Mouse (Mus musculus) urinary bladder, postnatal 10 days (tissue): ENCODE results near the gene Timp3.

ENCODE experiments used
- DNase-seq: peaks from one replicate; pipeline ENCODE4 v3.0.0; 2022; ENCODE audit warnings: low spot score

Gene Timp3

DNA sequence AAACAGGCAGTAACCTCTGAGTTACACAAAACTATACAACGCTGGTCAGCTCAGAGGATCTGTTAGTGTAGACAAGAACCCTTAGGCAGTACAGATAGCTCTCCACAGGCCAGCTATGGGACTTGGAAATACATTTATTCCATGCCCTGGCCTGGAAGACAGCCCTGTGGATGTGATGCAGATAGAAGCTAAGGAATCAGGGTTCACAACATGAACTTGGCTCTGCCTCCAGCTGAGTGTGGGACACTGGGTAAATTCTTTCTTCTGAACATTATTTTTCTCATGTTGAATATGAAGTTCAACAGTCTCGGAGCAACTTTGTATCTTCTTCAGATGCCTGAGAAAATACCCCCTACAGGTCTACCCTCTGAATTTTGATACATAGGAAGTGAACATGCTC, 2.9 kb upstream of the Timp3 start:
- DNase-seq: no peak

DNA sequence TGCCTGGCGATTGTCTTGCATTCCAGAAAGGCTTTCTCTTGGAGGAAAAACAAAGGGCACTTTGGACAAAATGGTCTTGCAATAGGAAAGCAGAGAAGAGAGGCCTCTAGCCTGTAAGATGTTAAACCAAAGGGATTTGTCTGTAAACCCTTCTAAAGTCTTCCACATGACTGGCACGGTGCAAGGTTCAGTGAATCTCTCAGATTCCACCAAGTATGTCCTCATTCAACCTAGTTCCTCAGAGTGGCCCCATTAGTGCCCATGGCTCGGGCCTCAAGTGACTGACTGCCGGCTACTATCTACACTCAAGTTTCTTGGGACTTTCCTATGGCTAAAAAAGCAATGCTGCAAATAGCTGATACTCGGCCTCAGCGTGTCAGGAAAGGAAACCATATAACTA, 1.8 kb upstream of the Timp3 start:
- DNase-seq: no peak

DNA sequence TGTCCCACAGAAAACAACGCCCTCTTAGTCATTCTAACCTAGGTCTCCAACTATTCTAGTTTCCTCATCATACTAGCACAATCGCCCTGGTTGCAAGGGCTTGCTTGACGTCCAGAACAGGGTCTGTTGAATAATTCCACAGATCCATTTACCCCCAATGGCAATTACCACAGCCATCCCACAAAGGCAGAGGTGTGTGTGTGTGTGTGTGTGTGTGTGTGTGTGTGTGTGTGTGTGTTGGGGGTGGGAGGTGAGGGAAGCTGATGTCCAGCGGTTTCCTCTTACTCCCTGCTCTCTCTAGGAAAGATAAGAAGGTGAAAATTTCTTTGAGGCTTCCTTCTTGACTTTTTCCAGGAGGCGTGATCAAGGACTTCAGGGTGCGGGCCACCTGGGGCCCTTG, 377 bp upstream of the Timp3 start:
- no peak for DNase-seq

DNA sequence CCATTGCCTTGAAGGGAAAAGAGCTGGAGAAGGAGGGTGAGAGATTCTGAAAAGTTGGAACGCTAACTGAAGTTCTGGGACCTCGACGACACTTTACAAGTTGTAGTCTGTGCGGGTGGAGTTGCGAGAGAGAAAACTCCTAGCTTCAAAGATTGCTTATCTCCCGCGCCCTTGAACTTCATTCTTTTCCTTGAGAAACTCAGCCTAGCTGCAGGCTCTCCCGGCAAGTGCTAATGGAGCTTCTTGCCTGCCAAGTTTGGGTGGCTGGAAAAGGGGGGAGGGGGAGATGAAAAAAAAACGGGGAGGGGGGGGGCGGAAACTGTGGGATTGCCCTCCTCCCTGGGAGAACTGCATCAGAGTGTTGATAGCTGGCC, 932 bp downstream of the Timp3 start:
- DNase-seq: no peak

DNA sequence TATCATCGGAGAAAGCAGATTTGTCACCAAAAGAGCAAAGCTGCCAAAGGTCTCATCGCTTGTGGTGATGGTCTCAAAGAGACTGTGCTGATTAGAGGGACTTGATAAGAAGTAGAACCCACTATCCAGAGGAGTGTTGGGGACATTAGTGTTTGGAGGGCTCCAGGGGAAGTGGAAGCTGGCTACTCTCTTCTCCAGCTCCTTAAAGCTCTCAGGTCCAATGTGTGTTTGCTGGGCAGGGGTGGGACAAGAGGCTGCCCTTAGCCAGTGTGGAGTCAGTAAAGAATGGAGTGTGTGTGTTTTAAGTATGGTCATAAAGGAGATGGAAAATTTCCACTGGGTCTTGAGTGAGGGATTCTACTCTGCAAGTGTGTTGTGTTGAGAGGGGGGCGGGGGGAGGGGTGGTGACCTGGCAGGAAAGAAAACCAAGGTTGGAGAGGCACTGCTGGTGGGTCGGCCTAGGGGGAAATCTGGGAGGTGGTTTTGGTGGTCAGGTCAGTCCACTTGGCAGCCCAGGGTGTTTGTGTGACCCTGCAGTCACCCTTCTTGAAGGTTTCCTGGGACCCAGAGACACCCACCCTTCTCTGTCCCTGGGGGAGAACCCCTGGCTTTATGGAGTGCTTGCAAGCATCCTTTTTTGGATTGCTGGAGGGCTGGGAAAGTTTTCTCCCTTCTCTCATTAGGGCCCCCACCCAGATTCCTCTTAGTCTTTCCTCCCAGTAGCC, 1.6 kb downstream of the Timp3 start:
- DNase-seq: no peak

DNA sequence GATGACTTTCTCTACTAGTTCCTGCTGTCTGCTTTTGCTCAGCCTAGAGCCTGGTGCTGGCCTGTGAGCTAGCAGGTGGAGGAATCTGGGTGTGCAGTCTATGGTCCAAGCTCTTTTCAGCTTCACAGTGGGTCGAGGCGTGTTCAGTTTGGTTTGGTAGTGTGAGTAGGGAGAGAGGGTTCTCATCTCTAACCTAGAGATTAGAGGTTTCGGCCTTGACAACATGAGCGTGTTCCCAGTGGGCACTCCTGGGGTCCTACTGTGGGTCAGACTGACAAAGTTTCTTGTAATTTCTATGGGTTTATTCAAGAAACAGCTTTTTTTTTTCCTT, 2.1 kb downstream of the Timp3 start:
- no peak for DNase-seq

DNA sequence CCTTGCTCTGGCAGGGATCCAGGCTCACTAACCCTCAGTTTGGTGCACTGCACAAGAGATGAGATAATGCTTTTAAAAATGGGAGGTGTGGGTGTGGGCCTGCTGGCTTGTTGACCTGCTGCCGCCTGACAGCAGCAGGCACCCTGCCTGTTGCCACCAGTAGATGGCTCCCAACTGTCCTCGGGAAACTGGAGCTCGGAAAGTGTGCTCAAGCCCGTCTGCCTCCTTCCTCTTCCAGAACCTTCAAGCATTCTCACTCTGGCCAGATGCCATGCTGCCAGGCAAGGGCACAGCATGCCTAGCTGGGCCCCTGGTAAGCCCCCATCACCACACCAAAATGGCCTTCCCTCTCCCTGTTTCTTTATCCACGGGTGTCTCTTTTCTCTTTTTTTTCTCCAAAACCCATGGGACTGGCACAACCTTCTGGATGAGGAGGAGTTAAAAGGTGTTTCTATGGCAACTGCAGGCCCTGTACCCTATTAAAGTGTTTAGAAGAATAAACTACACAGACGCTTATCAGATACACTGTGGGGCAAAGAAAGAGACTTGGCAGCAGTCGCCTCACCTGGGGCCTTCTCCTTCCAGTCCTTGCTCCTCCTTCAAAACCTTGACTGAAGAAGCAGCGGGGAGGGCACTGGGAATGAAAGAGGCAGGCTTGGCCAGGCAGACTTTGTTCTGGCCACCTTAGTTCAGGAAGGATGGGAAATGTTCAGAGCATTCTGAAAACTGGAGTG, 2.8 kb downstream of the Timp3 start:
- peak; percentile 33 for DNase-seq

DNA sequence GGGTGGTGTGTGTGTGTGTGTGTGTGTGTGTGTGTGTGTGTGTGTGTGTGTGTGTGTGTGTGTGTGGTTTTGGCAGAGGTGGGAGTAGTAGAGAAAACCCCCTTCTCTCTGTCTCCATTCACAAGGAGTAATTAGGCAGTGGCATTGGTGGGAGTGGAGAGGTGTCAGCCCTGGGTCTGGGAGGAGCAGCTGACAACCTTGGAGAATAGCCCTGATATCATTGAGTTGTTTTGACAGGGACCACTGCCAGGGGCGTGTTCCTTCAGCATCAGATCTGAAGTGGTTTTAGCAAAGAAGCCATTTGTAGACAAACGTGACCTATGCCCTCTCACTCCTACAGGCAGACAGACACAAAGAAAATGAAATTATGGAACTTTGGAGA, 3.3 kb downstream of the Timp3 start:
- no peak for DNase-seq

DNA sequence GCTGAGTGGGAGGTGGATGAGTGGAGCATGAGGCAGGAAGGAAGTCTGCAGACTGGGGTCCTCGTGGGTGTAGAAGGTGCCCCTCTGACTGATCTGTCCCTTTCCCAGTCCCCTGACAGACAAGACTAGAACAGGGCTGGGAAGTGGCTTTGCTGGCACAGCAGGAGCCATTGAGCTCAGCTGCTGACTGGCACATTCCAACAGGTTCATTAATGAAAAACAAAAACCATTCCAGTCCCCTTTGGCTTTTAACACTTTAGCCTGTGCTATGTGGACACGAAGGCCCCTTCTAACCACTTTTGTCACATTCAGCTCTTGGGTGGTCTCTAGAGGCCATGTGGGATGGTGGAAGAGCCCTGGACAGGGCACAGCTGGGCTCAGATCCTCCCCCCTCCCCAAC, 4.4 kb downstream of the Timp3 start:
- no peak for DNase-seq

DNA sequence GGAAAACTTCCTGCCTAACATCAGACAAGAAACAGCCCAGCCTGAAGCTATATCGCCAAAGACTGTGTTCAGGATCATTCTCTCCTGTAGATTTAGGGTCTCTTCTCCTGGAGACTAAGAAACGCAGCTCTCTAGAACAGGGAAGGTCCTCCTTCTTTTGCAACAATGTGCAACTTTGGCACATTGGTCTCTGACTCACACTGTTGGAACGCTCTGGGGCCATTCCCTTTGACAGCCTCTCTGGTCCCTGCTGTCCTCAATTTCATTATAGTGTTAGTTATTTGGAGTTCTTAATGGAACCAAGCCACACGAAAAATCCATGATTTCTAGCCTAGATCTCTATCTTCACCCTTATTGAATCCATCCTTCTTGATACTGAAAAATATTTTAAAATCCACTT, 7.1 kb downstream of the Timp3 start:
- DNase-seq: no peak

DNA sequence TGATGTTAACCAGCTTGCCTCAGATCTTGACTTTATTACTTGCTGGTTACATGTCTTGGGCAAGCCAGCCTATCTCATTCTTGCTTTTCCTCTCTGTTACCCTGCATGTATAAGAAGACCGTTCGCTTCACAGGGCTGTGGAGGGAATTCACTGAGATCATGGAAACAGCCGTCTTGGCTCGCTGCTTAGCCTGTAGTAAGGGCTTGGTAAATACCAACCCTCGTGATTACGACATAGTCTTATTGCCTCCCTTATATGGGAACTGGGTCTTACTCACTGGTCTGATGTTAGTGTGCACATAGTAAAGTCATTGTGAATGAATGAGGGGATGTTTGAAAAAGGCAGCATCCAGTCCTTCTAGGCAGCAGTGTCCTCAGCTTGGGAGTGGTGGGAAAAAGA, 10.4 kb downstream of the Timp3 start:
- no peak for DNase-seq

DNA sequence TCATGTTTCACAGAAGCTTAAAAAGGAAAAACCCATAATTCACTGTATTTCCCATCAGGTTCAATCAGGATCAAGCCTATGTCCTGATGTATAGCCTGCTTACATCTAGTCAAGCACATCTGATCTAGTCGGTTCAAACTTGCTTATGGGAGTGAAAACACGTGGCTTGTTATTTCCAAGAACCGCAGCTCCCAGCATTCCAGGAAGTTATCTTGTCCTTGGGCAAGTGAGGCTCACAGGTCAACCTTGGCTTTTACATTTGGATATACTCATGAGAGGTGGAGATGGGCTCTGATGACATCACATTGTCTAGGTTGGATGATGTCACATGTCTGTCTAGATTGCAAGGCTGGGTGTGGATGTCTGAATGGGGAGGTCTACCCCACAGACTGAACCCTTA, 12.8 kb downstream of the Timp3 start:
- no peak for DNase-seq

DNA sequence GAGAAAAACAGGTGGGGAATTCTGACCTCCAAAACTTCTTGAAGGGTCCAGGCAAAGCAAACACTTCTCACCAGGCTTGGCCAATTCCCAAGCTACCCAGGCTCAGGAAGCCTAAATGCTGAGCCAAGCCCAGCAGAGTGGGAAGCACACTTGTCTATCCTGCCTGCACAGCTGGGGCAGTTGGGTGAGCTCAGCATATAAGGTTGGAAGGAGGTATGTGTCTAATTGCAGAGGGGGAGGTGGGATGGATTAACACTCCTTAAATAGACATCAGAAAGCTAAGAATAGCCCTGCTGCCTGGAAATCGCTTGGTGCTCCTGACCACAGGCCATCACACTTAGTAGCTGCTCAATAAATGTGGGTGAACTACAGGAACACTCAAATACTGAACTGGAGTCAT, 13.3 kb downstream of the Timp3 start:
- DNase-seq: no peak

DNA sequence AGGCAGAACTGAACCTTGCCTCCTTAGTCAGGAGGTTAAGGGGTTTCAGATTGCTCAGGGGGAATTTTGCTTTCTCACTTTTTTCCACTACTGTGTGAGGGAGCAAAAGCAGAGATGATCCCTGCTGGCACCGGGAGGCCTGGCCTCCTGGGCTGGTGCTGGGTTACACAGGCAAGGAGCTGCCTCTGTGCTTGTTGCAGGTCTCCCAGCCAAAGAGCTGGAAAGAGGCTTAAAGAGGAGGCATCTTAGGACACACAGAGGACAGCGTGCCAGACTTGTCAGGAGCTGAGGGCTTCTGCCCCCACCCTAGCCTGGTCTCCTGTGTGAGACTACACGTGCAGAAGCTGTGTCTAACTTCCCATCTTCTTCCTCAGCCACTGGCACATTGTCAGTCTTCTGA, 15.3 kb downstream of the Timp3 start:
- no peak for DNase-seq

DNA sequence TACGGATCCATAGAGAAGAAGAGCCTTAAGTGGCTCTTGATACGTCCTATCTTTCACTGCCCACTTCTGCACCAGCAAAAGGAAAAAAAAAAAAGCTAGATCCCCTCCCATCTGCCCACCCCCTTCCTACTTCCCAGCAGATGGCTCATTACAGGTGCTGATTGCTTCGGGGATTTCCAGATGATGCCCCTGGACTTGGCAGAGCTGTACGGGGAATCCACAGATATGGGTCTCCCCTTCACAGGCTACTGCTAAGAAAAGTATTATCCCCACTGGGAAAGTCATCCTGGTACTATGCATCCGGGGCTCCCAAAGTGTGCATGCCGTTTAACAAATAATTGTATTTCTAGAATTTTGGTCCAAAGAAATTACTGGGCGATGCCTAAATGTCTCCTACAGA, 17.5 kb downstream of the Timp3 start:
- no peak for DNase-seq

DNA sequence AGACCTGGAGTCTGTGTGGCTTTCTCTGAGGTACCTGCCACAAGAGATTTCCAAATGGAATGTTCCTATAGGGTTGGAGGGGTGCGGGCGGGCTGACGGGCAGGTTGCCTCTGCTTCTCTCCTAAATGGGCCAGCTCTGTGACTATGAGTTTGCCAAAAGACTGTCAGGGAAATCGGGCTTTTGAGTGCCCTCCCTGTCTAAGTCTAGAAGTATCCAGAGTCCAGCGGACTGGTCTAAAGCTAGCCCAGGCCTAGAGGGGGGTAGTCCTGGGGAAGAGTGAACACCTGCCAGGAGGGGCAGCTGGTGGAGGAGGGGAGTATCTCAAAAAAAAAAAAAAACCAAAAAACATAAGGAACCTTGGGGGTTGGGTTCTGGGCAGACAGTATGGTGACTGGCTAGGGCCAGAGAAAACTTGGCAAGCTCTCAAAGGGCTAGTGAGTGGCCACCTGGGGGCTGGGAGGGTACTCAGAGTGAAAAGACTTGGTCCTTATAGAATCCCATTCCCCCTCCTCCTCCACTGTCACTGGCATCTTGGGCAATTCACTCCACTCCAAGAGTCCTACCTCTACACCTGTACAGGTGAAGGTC, 18.5 kb downstream of the Timp3 start:
- DNase-seq: no peak

DNA sequence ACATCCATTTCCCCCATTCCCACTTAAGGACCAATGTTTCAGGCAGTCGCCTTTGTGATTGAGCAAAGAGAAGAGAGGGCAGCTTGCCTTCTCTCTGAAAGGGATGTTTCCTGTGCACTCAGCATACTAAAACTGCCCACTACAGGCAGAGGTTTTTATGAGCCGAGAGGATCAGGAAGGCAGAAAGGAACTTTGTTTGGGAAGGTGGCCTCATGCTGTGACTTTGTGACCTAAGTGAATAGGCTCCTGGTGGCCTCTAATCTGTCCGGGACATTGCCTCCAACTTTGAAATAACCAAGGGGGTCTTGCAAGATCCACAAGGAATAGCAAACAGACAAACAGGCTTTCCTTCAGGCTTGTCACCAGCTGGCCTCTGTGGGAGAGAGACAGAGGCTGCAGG, 19.4 kb downstream of the Timp3 start:
- no peak for DNase-seq

DNA sequence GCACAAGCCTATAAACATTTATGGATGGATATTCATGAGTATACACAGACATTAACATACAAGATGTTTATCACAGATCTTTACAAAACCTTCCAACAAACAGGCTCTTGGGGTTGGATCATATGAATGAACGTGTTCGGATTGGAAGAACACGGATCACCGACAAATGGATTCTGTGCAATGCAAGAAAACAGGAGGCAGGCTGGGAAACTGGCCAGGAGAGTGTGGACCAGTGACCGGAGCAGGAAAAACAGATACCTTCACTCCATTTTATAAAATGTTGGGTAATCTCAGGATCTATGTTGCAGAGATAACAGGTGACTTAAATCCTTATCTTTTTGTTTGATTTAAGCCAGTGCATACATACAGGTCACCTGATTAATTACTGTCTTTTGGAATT, 20.0 kb downstream of the Timp3 start:
- no peak for DNase-seq

DNA sequence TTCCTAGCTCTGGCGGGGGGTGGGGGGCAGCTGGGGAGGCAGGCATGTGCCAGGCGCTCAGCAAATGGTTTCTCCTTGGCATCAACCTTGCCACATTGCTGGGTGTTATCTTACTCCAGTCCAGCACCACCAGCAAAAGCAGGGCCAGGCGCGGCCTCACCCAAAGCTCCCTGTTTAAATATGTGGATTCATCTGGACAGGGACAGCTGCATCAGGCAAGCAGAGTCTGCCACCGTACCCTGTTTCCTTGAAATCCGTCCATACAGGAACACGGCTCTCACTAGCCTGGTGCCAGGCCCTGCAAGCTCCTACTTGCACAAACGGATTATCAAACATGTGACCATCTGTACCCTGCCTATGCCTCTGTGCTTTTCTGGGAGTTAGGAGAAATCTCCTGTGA, 21.0 kb downstream of the Timp3 start:
- DNase-seq: no peak

DNA sequence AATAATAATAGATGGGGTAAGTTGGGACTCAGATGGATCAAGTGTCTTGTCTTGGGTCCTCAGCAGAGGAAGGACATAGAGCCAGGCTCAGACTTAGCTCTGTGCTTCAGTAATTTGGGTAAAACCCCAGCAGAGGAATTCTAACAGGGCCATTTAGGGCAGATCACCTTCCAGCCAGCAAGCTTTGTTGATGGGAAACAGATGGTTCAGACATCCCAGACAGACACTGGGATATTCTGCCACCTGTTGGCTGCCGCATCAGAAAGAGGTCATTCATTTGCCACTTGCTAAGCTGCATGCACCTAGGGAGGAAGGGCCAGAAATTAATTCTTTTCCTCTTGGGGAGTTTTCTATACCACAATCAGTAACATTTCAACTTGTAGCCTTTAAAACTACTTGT, 21.8 kb downstream of the Timp3 start:
- no peak for DNase-seq

DNA sequence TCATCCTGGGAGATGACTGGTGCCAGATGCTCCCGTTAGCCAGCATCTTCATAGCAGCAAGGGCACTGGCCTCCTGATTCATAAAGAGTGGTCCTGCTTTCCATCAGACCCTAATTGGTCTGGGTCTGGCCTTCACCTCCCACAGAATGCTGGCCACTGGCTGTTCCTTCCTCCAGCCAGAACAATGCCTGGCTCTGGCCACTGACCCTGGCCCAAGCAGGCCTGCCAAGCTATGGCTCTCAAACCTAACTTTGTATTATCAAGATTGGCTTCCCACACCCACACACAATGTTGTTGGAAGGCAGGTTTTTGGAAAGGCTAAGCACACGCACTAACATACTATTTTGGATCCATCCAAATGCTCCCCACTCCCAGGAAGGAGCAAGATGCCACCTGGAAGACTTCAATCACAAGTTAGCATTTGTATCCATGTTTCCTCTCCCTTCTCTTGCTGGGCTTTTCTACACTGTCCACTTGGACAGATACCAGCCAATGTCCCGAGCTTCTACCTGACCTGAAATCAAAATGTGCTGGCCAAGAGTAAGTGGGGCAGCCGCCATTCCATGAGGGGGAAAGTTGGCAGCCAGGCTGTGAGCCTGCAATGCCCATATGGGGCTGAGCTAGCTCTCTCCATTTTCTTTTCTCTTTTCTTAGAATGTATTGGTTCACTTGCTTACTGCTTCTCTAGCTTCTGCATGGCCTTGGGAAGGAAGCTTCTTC, 23.3 kb downstream of the Timp3 start:
- no peak for DNase-seq

DNA sequence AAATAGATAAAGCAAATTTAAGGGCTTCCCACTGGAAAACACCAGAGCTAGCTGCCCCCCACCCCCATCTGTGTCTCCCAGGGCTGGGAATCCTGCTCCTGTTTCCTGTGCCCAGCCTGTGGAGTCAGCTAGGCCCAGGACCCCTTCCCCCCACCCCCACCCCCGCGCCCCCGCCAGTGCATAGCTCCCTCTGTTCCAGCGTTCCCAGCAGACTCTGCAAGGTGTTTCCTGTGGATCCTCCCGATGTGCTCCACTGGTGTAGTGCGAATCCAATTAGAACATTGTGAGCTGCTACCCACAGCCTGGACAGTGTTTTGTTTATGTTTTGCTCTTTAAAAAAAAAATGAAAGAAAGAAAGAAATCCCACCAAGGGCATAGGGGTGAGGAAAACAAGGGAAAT, 25.1 kb downstream of the Timp3 start:
- DNase-seq: no peak

DNA sequence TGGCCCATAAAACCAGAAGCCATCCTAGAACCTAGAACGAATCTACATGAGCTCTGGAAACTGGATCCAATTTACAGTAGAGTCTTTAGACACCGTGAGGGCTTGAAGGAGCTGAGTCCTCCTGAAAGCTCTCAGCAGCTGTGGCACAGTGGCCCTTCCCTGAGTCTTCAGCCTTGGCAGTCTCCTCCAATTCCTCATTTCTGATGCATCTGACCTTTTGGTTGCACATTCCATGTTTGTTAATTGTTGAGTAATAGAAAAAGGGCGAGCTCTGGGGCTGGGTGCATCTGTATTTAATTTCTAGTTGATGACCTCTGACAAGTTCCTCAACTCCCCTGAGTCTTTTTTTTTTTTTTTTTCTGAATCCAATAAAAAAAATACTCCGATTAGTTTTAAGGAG, 28.0 kb downstream of the Timp3 start:
- DNase-seq: no peak
